Mouse (Mus musculus): ENCODE results near the gene Leng1. TPM values are rescaled to one million over a fixed set of nuclear protein-coding genes. Genes with fewer than 3 reads are reported as not detected.
A peak's percentile ranks its signal among the peaks of the same experiment; 100 is the strongest.
"Not testable (repeated sequence)": the region's sequence is repeated elsewhere in the genome, so short reads cannot be mapped to it uniquely, and the experiment has no call there.

The Leng1 gene
- polyA plus RNA-seq, 1 experiment from 2014 or later: 25.6 TPM

GRCm38 (mm10) chr7:3703879-3704441, 38.3 kb upstream of the Leng1 start, which contains the start of gene Rps9:
Gene Rps9 (plus strand): TSS chr7:3703993.
- Histone ChIP-seq H3K4me1 (peaks cover 22% of the 10 kb centered on the region), H3K4me3 (peak within 1 kb of the TSS; percentile 89), H3K27ac (replicated peaks) (peak within 1 kb of the TSS; percentile 92), H3K27me3 (no peaks in the 10 kb centered on the region), H3K9ac (replicated peaks) (peak within 1 kb of the TSS; percentile 91), H3K4me2 (replicated peaks) (peak within 1 kb of the TSS; percentile 95), H3K36me3 (peaks cover 38% of the 10 kb centered on the region), H3K9me3 (no peaks in the 10 kb centered on the region)
- ATAC-seq (ENCODE audit: low FRiP score, low read depth): peak; percentile 94
- 2% methylated on average over 42 of the region's 42 CpGs for WGBS

GRCm38 (mm10) chr7:3703148-3703878, 37.7 kb upstream of the Leng1 start:
- peak overlapping the region; percentile 92 for H3K27ac ChIP-seq (replicated peaks)
- H3K9me3 ChIP-seq: no peaks in the 10 kb centered on the region
- peak overlapping the region; percentile 43; the same call in 1 of the 2 replicates for H3K9ac ChIP-seq (replicated peaks)
- WGBS: 22% methylated on average over 6 of the region's 6 CpGs
- H3K4me3 ChIP-seq: peak overlapping the region; percentile 89
- peaks cover 22% of the 10 kb centered on the region for H3K4me1 ChIP-seq
- no peaks in the 10 kb centered on the region for H3K27me3 ChIP-seq
- peak overlapping the region; percentile 95 for H3K4me2 ChIP-seq (replicated peaks)
- H3K36me3 ChIP-seq: peaks cover 45% of the 10 kb centered on the region
- peak; percentile 70 for ATAC-seq (ENCODE audit: low FRiP score, low read depth)

GRCm38 (mm10) chr7:3698471-3698870, 32.8 kb upstream of the Leng1 start:
- Histone ChIP-seq H3K9me3 (no peaks in the 10 kb centered on the region), H3K9ac (replicated peaks) (no peak overlapping the region), H3K4me3 (no peak overlapping the region), H3K4me1 (peaks cover 13% of the 10 kb centered on the region), H3K27me3 (no peaks in the 10 kb centered on the region), H3K4me2 (replicated peaks) (no peak overlapping the region), H3K36me3 (peaks cover 34% of the 10 kb centered on the region), H3K27ac (replicated peaks) (no peak overlapping the region)
- WGBS: 98% methylated on average over 6 of the region's 6 CpGs
- ATAC-seq (ENCODE audit: low FRiP score, low read depth): no peak

GRCm38 (mm10) chr7:3694949-3695305, 29.3 kb upstream of the Leng1 start:
- not testable (repeated sequence) for ATAC-seq (ENCODE audit: low FRiP score, low read depth); H3K9me3 ChIP-seq; H3K27me3 ChIP-seq
- Histone ChIP-seq H3K4me3 (peak overlapping the region; percentile 60), H3K36me3 (peaks cover 28% of the 10 kb centered on the region), H3K27ac (replicated peaks) (peak overlapping the region; percentile 91), H3K4me2 (replicated peaks) (peak overlapping the region; percentile 85), H3K4me1 (peaks cover 28% of the 10 kb centered on the region), H3K9ac (replicated peaks) (peak overlapping the region; percentile 82)
- 10% methylated on average over 9 of the region's 9 CpGs for WGBS

- Histone ChIP-seq H3K4me2 (replicated peaks) (peak overlapping the region; percentile 85), H3K36me3 (peaks cover 22% of the 10 kb centered on the region), H3K27ac (replicated peaks) (peak overlapping the region; percentile 91), H3K9me3 (no peaks in the 10 kb centered on the region), H3K4me1 (peaks cover 28% of the 10 kb centered on the region), H3K27me3 (no peaks in the 10 kb centered on the region), H3K9ac (replicated peaks) (peak overlapping the region; percentile 82), H3K4me3 (peak overlapping the region; percentile 60)
- WGBS: under 1% methylated on average over 54 of the region's 55 CpGs
- peak; percentile 14 for ATAC-seq (ENCODE audit: low FRiP score, low read depth)
Observed at GRCm38 (mm10) chr7:3694076-3694948, 28.7 kb upstream of the Leng1 start.

- WGBS: under 1% methylated on average over 18 of the region's 18 CpGs
- peak overlapping the region; percentile 82 for H3K9ac ChIP-seq (replicated peaks)
- peaks cover 28% of the 10 kb centered on the region for H3K4me1 ChIP-seq
- ATAC-seq (ENCODE audit: low FRiP score, low read depth): no peak
- H3K4me2 ChIP-seq (replicated peaks): peak overlapping the region; percentile 85
- peaks cover 18% of the 10 kb centered on the region for H3K36me3 ChIP-seq
- H3K27ac ChIP-seq (replicated peaks): peak overlapping the region; percentile 91
- H3K4me3 ChIP-seq: peak overlapping the region; percentile 60
- H3K9me3 ChIP-seq: no peaks in the 10 kb centered on the region
- H3K27me3 ChIP-seq: no peaks in the 10 kb centered on the region
Observed at GRCm38 (mm10) chr7:3693809-3694075, 28.1 kb upstream of the Leng1 start.

GRCm38 (mm10) chr7:3692987-3693808, 27.6 kb upstream of the Leng1 start, which contains the start of gene Mboat7:
Gene Mboat7 (minus strand): TSS chr7:3693523.
- ATAC-seq (ENCODE audit: low FRiP score, low read depth): peak; percentile 91
- Histone ChIP-seq H3K4me2 (replicated peaks) (peak within 1 kb of the TSS; percentile 85), H3K9ac (replicated peaks) (peak within 1 kb of the TSS; percentile 82), H3K36me3 (peaks cover 14% of the 10 kb centered on the region), H3K4me1 (peaks cover 28% of the 10 kb centered on the region), H3K9me3 (no peaks in the 10 kb centered on the region), H3K27me3 (no peaks in the 10 kb centered on the region), H3K27ac (replicated peaks) (peak within 1 kb of the TSS; percentile 91), H3K4me3 (peak within 1 kb of the TSS; percentile 60)
- WGBS: under 1% methylated on average over 55 of the region's 55 CpGs

GRCm38 (mm10) chr7:3692382-3692986, 26.8 kb upstream of the Leng1 start, which contains the start of gene Tsen34:
Gene Tsen34 (plus strand): TSS chr7:3692863.
- H3K4me2 ChIP-seq (replicated peaks): peak within 1 kb of the TSS; percentile 85
- peak within 1 kb of the TSS; percentile 60 for H3K4me3 ChIP-seq
- peaks cover 28% of the 10 kb centered on the region for H3K4me1 ChIP-seq
- ATAC-seq (ENCODE audit: low FRiP score, low read depth): peak; percentile 79
- peak within 1 kb of the TSS; percentile 91 for H3K27ac ChIP-seq (replicated peaks)
- WGBS: under 1% methylated on average over 49 of the region's 49 CpGs
- H3K9me3 ChIP-seq: no peaks in the 10 kb centered on the region
- H3K36me3 ChIP-seq: peaks cover 12% of the 10 kb centered on the region
- peak within 1 kb of the TSS; percentile 82 for H3K9ac ChIP-seq (replicated peaks)
- H3K27me3 ChIP-seq: no peaks in the 10 kb centered on the region

- Histone ChIP-seq H3K9me3 (no peaks in the 10 kb centered on the region), H3K27me3 (no peaks in the 10 kb centered on the region), H3K4me2 (replicated peaks) (peak overlapping the region; percentile 85), H3K9ac (replicated peaks) (peak overlapping the region; percentile 82), H3K4me1 (peaks cover 28% of the 10 kb centered on the region), H3K27ac (replicated peaks) (peak overlapping the region; percentile 91), H3K4me3 (peak overlapping the region; percentile 60), H3K36me3 (peaks cover 9% of the 10 kb centered on the region; the same call in 1 of the 2 replicates)
- 43% methylated on average over 3 of the region's 3 CpGs for WGBS
- no peak for ATAC-seq (ENCODE audit: low FRiP score, low read depth)
Observed at GRCm38 (mm10) chr7:3691919-3692318, 26.3 kb upstream of the Leng1 start.

- peaks cover 18% of the 10 kb centered on the region for H3K4me1 ChIP-seq
- 85% methylated on average over 31 of the region's 31 CpGs for WGBS
- H3K36me3 ChIP-seq: peaks cover 21% of the 10 kb centered on the region
- no peaks in the 10 kb centered on the region for H3K9me3 ChIP-seq
- H3K9ac ChIP-seq (replicated peaks): peak overlapping the region; percentile 24; the same call in 1 of the 2 replicates
- no peak; the same call in 1 of the 2 replicates for ATAC-seq (ENCODE audit: low FRiP score, low read depth)
- H3K27ac ChIP-seq (replicated peaks): peak overlapping the region; percentile 73; the same call in 1 of the 2 replicates
- H3K4me2 ChIP-seq (replicated peaks): no peak overlapping the region
- no peaks in the 10 kb centered on the region for H3K27me3 ChIP-seq
- H3K4me3 ChIP-seq: no peak overlapping the region
Observed at GRCm38 (mm10) chr7:3685400-3686187, 20.0 kb upstream of the Leng1 start.
